Mouse (Mus musculus) forebrain, postnatal 0 days (tissue): Measurements from ENCODE around the gene Mad2l1bp. TPM values are rescaled to one million over a fixed set of nuclear protein-coding genes. Genes with fewer than 3 reads are reported as not detected.

Experiments used
- ATAC-seq: fragments of 200-750 bp; cut with Nextera tagmentation; 2 replicates; pipeline ENCODE4 v1.8.0; 2017; ENCODE audit warnings: mild to moderate bottlenecking, moderate library complexity
- DNase-seq: peaks from one replicate; pipeline ENCODE4 v3.0.0-alpha.2; 2015
- H3K27ac ChIP-seq: fragments of 300-500 bp; sonication (generic); 2 replicates; pipeline ENCODE4 v1.5.1; 2014; ENCODE audit warnings: low read depth, mild to moderate bottlenecking, antibody characterized with exemption, low read length, moderate library complexity, mixed read lengths
- H3K27me3 ChIP-seq: fragments of 300-500 bp; sonication (generic); 2 replicates; pipeline ENCODE4 v1.6.1; 2014; ENCODE audit warnings: mild to moderate bottlenecking, low read length, mixed read lengths; ENCODE audit not compliant: insufficient read depth
- H3K36me3 ChIP-seq: fragments of 300-500 bp; sonication (generic); 2 replicates; pipeline ENCODE4 v1.6.1; 2014; ENCODE audit warnings: mild to moderate bottlenecking, moderate library complexity; ENCODE audit not compliant: insufficient read depth
- H3K4me1 ChIP-seq: fragments of 300-500 bp; sonication (generic); 2 replicates; pipeline ENCODE4 v1.6.1; 2014; ENCODE audit warnings: antibody characterized with exemption; ENCODE audit not compliant: insufficient read depth
- H3K4me2 ChIP-seq: fragments of 300-500 bp; sonication (generic); 2 replicates; pipeline ENCODE4 v1.6.1; 2014; ENCODE audit warnings: low read depth, mild to moderate bottlenecking, moderate library complexity
- H3K4me3 ChIP-seq: fragments of 300-500 bp; sonication (generic); 2 replicates; pipeline ENCODE4 v1.5.1; 2014; ENCODE audit warnings: low read depth, low read length, mixed read lengths
- H3K9ac ChIP-seq: fragments of 300-500 bp; sonication (generic); 2 replicates; pipeline ENCODE4 v1.6.1; 2014; ENCODE audit warnings: mild to moderate bottlenecking
- H3K9me3 ChIP-seq: fragments of 300-500 bp; sonication (generic); 2 replicates; pipeline ENCODE4 v1.6.1; 2016; ENCODE audit warnings: low read length
- CTCF ChIP-seq: sonication (generic); IDR thresholded peaks from 2 replicates; pipeline ENCODE4 v1.5.1; 2016; ENCODE audit warnings: antibody characterized with exemption, control low read depth, low read depth
- WGBS: fragments of 180-500 bp; shearing (Covaris S2); extraction: QIAGEN DNeasy Blood & Tissue Kit; methylation state at CpG from one replicate; pipeline ENCODE4 v1.1.7; 2014; 5-methylcytosine and 5-hydroxymethylcytosine counted together
- polyA plus RNA-seq: library from polyadenylated mRNA; unstranded; fragments of >200 nt; fragmentation: Nextera tagmentation; extraction: Ambion mirVana; gene quantifications from 2 replicates; pipeline ENCODE4 v1.2.1, GENCODE M21; 2015
- total RNA-seq: library from RNA; depleted of rRNA; stranded (reverse); fragments of >200 nt; gene quantifications from 2 replicates; pipeline ENCODE4 v1.2.3, GENCODE M21; 2014; rRNA removed

The Mad2l1bp gene
- total and polyA plus RNA-seq, 2 experiments from 2014 or later, result 11.6 to 21.7 TPM

DNA sequence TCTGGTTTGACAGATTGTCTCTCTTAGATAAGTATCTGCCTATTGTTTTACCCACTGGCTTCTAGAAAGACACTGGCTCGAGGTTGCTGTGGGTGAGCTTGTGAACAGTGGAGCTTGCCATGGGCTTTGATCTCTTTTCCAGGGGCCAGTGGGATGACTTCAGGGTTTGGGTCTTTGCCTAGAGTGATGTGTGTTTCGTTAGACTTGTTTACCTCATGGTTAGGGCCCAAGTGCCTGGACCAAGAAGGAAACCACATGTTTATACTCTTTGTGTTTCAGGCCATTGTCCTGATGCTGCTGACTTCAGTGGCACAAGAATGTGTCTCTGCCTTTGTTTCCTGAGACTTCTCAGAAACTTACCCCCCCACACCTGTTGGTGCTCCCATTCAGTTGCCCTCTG is 37.9 kb downstream of the Mad2l1bp start:
- Histone ChIP-seq H3K4me3 (no peak overlapping the region), H3K27ac (no peak overlapping the region), H3K9me3 (no peaks in the 10 kb centered on the region), H3K36me3 (peaks cover 32% of the 10 kb centered on the region), H3K4me2 (no peak overlapping the region), H3K4me1 (0 out of 2 replicates have a peak, but pooled peaks cover 5% of the 10 kb centered on the region), H3K27me3 (no peaks in the 10 kb centered on the region), H3K9ac (no peak overlapping the region)
- WGBS, result 44% methylated on average over 2 of the region's 2 CpGs
- DNase-seq (no peak), ATAC-seq (no peak)
- TF ChIP-seq CTCF, result no peak

DNA sequence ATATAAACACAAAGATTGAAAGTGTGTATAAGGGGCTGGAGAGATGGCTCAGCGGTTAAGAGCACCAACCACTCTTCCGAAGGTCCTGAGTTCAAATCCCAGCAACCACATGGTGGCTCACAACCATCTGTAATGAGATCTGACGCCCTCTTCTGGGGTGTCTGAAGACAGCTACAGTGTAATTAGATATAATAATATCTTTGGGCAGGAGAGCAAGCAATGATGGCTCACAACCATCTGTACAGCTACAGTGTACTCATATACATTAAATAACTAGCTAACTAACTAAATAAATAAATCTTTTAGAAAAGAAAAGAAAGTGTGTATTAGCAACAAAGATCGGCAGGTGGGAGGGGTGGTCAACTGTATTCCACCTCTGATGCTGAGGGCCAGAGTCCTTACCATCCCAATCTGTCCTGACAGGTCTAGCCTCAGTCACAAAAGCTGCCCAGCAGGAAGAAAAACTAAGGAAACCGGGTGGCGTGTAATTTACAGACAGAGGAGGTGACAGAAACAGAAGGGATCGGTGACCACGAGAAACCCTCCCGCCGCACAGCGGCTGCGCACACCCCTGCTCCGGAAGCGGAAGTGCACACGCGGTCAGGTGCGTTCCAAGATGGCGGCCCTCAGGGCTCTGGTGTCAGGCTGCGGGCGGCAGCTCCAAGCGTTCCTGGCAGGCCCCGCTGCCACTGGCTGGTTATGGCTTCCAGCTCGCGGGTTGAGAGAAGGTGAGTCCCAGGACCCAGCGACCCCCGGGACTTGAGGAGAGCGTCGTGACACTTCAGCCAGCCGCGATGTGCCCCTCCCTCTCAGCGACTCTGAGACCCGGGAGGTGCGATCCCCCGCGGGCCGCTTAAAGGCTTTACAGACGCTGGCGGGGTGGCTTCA is 42.7 kb downstream of the Mad2l1bp start, which contains the start of gene Mrps18a:
Gene Mrps18a (plus strand): TSS at position 585 of the 888 bp plus-strand sequence.
- no peak for TF ChIP-seq CTCF
- H3K9me3 ChIP-seq, result no peaks in the 10 kb centered on the region

DNA sequence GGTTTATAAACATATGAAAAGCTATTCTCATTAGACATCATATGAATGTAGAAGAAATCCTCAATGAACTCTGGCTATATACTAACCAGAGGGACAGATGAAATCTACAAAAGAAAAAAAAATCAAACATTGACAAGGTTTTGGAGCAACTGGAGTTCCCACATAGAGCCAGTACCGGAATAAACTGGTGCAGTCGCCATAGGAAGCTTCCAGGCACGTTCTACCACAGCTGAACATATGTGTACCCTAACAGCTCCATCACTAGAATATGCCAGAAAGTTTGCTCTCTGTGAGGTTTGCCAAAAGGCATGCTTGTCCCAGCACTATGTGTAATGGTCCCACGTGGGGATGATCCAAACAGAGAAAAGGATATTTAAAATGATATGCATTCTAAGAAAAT is 45.1 kb downstream of the Mad2l1bp start:
- Histone ChIP-seq H3K27ac (no peak overlapping the region), H3K4me1 (0 out of 2 replicates have a peak, but pooled peaks cover 5% of the 10 kb centered on the region), H3K9me3 (no peaks in the 10 kb centered on the region), H3K4me2 (no peak overlapping the region), H3K4me3 (no peak overlapping the region), H3K27me3 (peaks cover 9% of the 10 kb centered on the region; the same call in 1 of the 2 replicates), H3K9ac (no peak overlapping the region), H3K36me3 (no peaks in the 10 kb centered on the region)
- DNase-seq, result peak; percentile 13
- TF ChIP-seq CTCF, result no peak
- peak; percentile 30 for ATAC-seq
- 66% methylated on average over 4 of the region's 4 CpGs for WGBS

More for the DNA sequence above, 42.7 kb downstream of the Mad2l1bp start, which contains the start of gene Mrps18a:
- peak within 1 kb of the TSS; percentile 72 for H3K4me2 ChIP-seq
- H3K9ac ChIP-seq, result peak within 1 kb of the TSS; percentile 66
- peak within 1 kb of the TSS; percentile 86 for H3K27ac ChIP-seq
- 0 out of 2 replicates have a peak, but pooled peaks cover 5% of the 10 kb centered on the region for H3K4me1 ChIP-seq
- H3K36me3 ChIP-seq, result peaks cover 5% of the 10 kb centered on the region; the same call in 1 of the 2 replicates
- peak within 1 kb of the TSS; percentile 78 for H3K4me3 ChIP-seq
- H3K27me3 ChIP-seq, result peaks cover 9% of the 10 kb centered on the region; the same call in 1 of the 2 replicates
- peak; percentile 99 for ATAC-seq
- DNase-seq, result peak; percentile 93
- WGBS, result 6% methylated on average over 38 of the region's 38 CpGs

DNA sequence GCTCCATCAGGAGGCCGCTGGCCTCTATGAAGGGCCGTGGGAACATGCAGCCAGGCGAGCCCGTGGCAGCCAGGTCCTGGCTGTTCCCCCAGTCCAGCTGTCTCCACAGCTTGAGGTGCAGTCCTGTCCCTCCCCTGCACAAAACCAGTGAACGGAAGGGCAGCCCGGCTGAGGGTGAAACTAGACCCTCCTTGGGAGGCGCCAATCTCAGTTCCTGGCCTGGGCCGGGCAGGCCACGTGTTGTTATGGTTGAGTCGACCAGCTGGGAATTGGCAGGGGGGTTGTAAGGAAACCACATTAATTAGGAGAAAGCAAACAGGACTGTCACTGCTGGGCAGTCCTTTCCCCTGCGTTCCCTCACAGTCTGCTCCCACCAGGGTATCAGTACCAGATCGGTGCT is 48.9 kb downstream of the Mad2l1bp start:
- WGBS, result 60% methylated on average over 12 of the region's 12 CpGs
- TF ChIP-seq CTCF, result no peak
- Histone ChIP-seq H3K36me3 (no peaks in the 10 kb centered on the region), H3K27ac (no peak overlapping the region), H3K9ac (no peak overlapping the region), H3K4me3 (no peak overlapping the region), H3K4me1 (no peaks in the 10 kb centered on the region), H3K9me3 (no peaks in the 10 kb centered on the region), H3K4me2 (no peak overlapping the region), H3K27me3 (peaks cover 9% of the 10 kb centered on the region; the same call in 1 of the 2 replicates)
- DNase-seq, result no peak
- ATAC-seq, result peak; percentile 56

DNA sequence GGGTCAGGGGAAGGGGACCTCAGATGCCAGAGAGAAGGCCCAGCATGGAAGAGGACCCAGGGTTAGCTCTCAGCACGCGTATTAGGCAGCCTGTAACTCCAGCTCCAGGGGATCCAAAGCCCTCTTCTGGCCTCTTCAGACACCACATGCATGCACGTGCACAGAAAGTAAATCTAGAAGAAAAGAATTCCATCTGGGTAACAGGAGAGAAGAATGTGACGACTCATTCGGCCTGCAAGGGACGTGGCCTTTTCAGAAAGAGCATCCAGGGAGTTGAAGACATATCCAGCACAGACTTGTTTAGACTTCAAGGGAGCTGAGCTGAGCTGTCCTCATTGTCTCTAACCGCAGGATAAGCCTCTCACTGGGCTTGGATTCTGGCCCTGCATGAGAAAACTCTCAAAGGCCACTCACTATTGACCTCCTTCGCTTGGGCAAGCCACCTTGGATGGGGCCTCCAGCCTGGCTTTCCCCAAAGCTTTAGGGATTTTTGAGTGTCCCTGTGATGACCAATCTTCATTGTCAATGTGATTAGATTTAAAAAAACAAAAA is 50.7 kb downstream of the Mad2l1bp start:
- no peak overlapping the region for H3K4me2 ChIP-seq
- 32% methylated on average over 8 of the region's 8 CpGs for WGBS
- H3K4me1 ChIP-seq, result no peaks in the 10 kb centered on the region
- no peaks in the 10 kb centered on the region for H3K9me3 ChIP-seq
- no peak for ATAC-seq
- DNase-seq, result no peak
- no peak overlapping the region for H3K27ac ChIP-seq
- H3K27me3 ChIP-seq, result no peaks in the 10 kb centered on the region
- H3K9ac ChIP-seq, result no peak overlapping the region
- peak; percentile 8; the same call in 1 of the 2 replicates for TF ChIP-seq CTCF
- H3K4me3 ChIP-seq, result no peak overlapping the region
- H3K36me3 ChIP-seq, result no peaks in the 10 kb centered on the region

DNA sequence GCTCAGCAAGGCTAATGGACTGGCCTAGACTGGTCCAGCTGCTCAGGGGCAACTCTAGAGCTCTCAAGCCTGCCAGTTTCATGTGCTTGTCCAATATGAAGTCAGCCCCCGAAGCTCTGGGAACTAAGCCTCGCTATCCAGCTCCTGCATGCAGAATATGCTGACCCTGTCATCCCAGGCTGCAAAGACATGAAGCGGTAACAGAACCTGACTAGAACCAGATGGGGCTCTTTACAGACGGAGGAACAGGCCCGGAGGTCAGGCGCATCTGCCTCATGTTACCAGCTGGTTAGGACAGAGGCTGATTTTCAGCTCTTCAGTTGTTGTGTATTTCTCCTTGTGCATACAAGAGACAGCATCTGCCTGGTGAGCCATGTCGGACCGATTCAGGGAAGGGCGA is 51.4 kb downstream of the Mad2l1bp start:
- no peak overlapping the region for H3K4me2 ChIP-seq
- DNase-seq (no peak), ATAC-seq (no peak)
- no peak for TF ChIP-seq CTCF
- no peak overlapping the region for H3K27ac ChIP-seq
- no peaks in the 10 kb centered on the region for H3K4me1 ChIP-seq
- 94% methylated on average over 9 of the region's 9 CpGs for WGBS
- no peaks in the 10 kb centered on the region for H3K27me3 ChIP-seq
- no peaks in the 10 kb centered on the region for H3K9me3 ChIP-seq
- H3K4me3 ChIP-seq, result no peak overlapping the region
- no peak overlapping the region for H3K9ac ChIP-seq
- H3K36me3 ChIP-seq, result no peaks in the 10 kb centered on the region

DNA sequence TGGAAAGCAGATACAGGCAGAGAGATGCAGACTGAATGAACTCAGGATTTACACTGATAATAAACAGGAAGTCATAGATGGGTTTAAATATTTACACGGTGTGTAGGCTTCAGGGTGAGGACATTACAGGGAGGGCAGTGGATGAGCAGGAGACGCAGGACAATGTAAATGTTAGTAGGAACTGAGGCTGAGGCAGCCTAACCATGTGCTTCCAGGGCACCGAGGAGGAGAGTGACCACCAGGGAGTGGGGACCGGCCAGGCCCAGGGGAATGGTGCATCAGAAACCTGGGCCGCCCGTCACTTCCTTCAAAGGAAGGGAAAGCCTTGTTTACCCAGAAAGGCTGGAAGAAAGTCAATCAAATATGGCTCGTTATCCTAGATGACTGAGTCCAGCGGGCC is 54.8 kb downstream of the Mad2l1bp start:
- Histone ChIP-seq H3K9me3 (no peaks in the 10 kb centered on the region), H3K27ac (no peak overlapping the region), H3K36me3 (no peaks in the 10 kb centered on the region), H3K9ac (no peak overlapping the region), H3K4me1 (no peaks in the 10 kb centered on the region), H3K4me2 (no peak overlapping the region), H3K4me3 (no peak overlapping the region), H3K27me3 (no peaks in the 10 kb centered on the region)
- WGBS, result 53% methylated on average over 8 of the region's 8 CpGs
- DNase-seq, result no peak
- no peak for ATAC-seq
- TF ChIP-seq CTCF, result no peak

Other genes starting within 250 kb of the Mad2l1bp start
- gene Vegfa, start 121.2 kb downstream of the Mad2l1bp start, total RNA-seq, result 70.7 and 96.5 TPM in 2 replicates
- gene Vegfa, start 121.2 kb downstream of the Mad2l1bp start, polyA plus RNA-seq, result 2.0 and 2.3 TPM in 2 replicates
- gene Mrps18a, start 42.6 kb downstream of the Mad2l1bp start, total RNA-seq, result 72.9 and 79.4 TPM in 2 replicates
- gene Mrps18a, start 42.6 kb downstream of the Mad2l1bp start, polyA plus RNA-seq, result 171 and 176 TPM in 2 replicates
- 63.7 and 94.6 TPM in 2 replicates for gene Rsph9, start 9.3 kb downstream of the Mad2l1bp start, total RNA-seq
- gene Rsph9, start 9.3 kb downstream of the Mad2l1bp start, polyA plus RNA-seq, result 87.0 and 101 TPM in 2 replicates
- gene Gtpbp2, start 7.5 kb upstream of the Mad2l1bp start, total RNA-seq, result 79.0 and 91.8 TPM in 2 replicates
- 14.8 and 19.8 TPM in 2 replicates for gene Gtpbp2, start 7.5 kb upstream of the Mad2l1bp start, polyA plus RNA-seq
- gene Polh, start 49.1 kb upstream of the Mad2l1bp start, total RNA-seq, result 9.6 and 11.7 TPM in 2 replicates
- 3.1 and 4.7 TPM in 2 replicates for gene Polh, start 49.1 kb upstream of the Mad2l1bp start, polyA plus RNA-seq
- 52.6 and 61.5 TPM in 2 replicates for gene Xpo5, start 49.2 kb upstream of the Mad2l1bp start, total RNA-seq
- 18.1 and 23.2 TPM in 2 replicates for gene Xpo5, start 49.2 kb upstream of the Mad2l1bp start, polyA plus RNA-seq
- 51.1 and 82.9 TPM in 2 replicates for gene Polr1c, start 94.5 kb upstream of the Mad2l1bp start, total RNA-seq
- 57.6 and 59.6 TPM in 2 replicates for gene Polr1c, start 94.5 kb upstream of the Mad2l1bp start, polyA plus RNA-seq
- gene Yipf3, start 94.5 kb upstream of the Mad2l1bp start, total RNA-seq, result 15.8 and 16.1 TPM in 2 replicates
- 64.8 and 74.2 TPM in 2 replicates for gene Yipf3, start 94.5 kb upstream of the Mad2l1bp start, polyA plus RNA-seq
- 51.5 and 56.6 TPM in 2 replicates for gene Lrrc73, start 100.0 kb upstream of the Mad2l1bp start, total RNA-seq
- 36.1 and 37.2 TPM in 2 replicates for gene Lrrc73, start 100.0 kb upstream of the Mad2l1bp start, polyA plus RNA-seq
- 25.6 and 36.9 TPM in 2 replicates for gene Tjap1, start 129.5 kb upstream of the Mad2l1bp start, total RNA-seq
- gene Tjap1, start 129.5 kb upstream of the Mad2l1bp start, polyA plus RNA-seq, result 15.8 and 17.6 TPM in 2 replicates
- 49.9 and 61.3 TPM in 2 replicates for gene Dlk2, start 143.9 kb upstream of the Mad2l1bp start, total RNA-seq
- 16.3 and 16.8 TPM in 2 replicates for gene Dlk2, start 143.9 kb upstream of the Mad2l1bp start, polyA plus RNA-seq
- 6.5 and 8.3 TPM in 2 replicates for gene Abcc10, start 174.8 kb upstream of the Mad2l1bp start, total RNA-seq
- gene Abcc10, start 174.8 kb upstream of the Mad2l1bp start, polyA plus RNA-seq, result 3.7 and 5.0 TPM in 2 replicates
- 26.1 and 28.3 TPM in 2 replicates for gene Zfp318, start 230.2 kb upstream of the Mad2l1bp start, total RNA-seq
- gene Zfp318, start 230.2 kb upstream of the Mad2l1bp start, polyA plus RNA-seq, result 11.2 and 17.6 TPM in 2 replicates